Mouse (Mus musculus): ENCODE results near the gene Espn. TPM values are rescaled to one million over a fixed set of nuclear protein-coding genes. Genes with fewer than 3 reads are reported as not detected.

Gene Espn
- polyA plus RNA-seq, 1 experiment: 0.56 TPM

- 0 out of 2 replicates have a peak overlapping the region, but pooled peaks have one; percentile 11 for H3K27ac ChIP-seq (ENCODE audit: insufficient read depth, low read length)
- peak overlapping the region; percentile 93 for H3K4me3 ChIP-seq (ENCODE audit: insufficient read depth, low read length)
- TF ChIP-seq CTCF (IDR thresholded peaks at IDR 0.05; ENCODE audit: borderline replicate concordance, insufficient read depth, low read length): no peak
- no peak for TF ChIP-seq POLR2A (IDR thresholded peaks at IDR 0.05; ENCODE audit: low read depth, low read length)
- peaks cover 6% of the 10 kb centered on the region; the same call in 1 of the 2 replicates for H3K4me1 ChIP-seq (ENCODE audit: control insufficient read depth, insufficient read depth, low read length)
These were observed 26.9 kb upstream of the Espn start for GRCm38 (mm10) chr4:152178916-152179705.

GRCm38 (mm10) chr4:152178344-152178864, 26.2 kb upstream of the Espn start:
- no peak for TF ChIP-seq POLR2A (IDR thresholded peaks at IDR 0.05; ENCODE audit: low read depth, low read length)
- TF ChIP-seq CTCF (IDR thresholded peaks at IDR 0.05; ENCODE audit: borderline replicate concordance, insufficient read depth, low read length): no peak
- Histone ChIP-seq H3K4me3 (ENCODE audit: insufficient read depth, low read length) (peak overlapping the region; percentile 93), H3K4me1 (ENCODE audit: control insufficient read depth, insufficient read depth, low read length) (peaks cover 6% of the 10 kb centered on the region; the same call in 1 of the 2 replicates), H3K27ac (ENCODE audit: insufficient read depth, low read length) (0 out of 2 replicates have a peak overlapping the region, but pooled peaks have one; percentile 11)

- Histone ChIP-seq H3K4me1 (ENCODE audit: control insufficient read depth, insufficient read depth, low read length) (peaks cover 6% of the 10 kb centered on the region; the same call in 1 of the 2 replicates), H3K4me3 (ENCODE audit: insufficient read depth, low read length) (peak within 1 kb of the TSS; percentile 93), H3K27ac (ENCODE audit: insufficient read depth, low read length) (peak within 1 kb of the TSS; percentile 50)
- TF ChIP-seq CTCF (IDR thresholded peaks at IDR 0.05; ENCODE audit: borderline replicate concordance, insufficient read depth, low read length) (no peak), POLR2A (IDR thresholded peaks at IDR 0.05; ENCODE audit: low read depth, low read length) (peak; percentile 58)
These were observed 25.6 kb upstream of the Espn start, which contains the start of gene Acot7 for GRCm38 (mm10) chr4:152177537-152178343. Gene Acot7 (plus strand): TSS chr4:152178134.

GRCm38 (mm10) chr4:152177174-152177536, 25.0 kb upstream of the Espn start:
- TF ChIP-seq CTCF (IDR thresholded peaks at IDR 0.05; ENCODE audit: borderline replicate concordance, insufficient read depth, low read length): no peak
- TF ChIP-seq POLR2A (IDR thresholded peaks at IDR 0.05; ENCODE audit: low read depth, low read length): no peak
- no peak overlapping the region for H3K27ac ChIP-seq (ENCODE audit: insufficient read depth, low read length)

GRCm38 (mm10) chr4:152176638-152177037, 24.5 kb upstream of the Espn start:
- no peak overlapping the region for H3K4me3 ChIP-seq (ENCODE audit: insufficient read depth, low read length)

More at GRCm38 (mm10) chr4:152177174-152177536, 25.0 kb upstream of the Espn start:
- peak overlapping the region; percentile 47 for H3K4me3 ChIP-seq (ENCODE audit: insufficient read depth, low read length)
- peaks cover 6% of the 10 kb centered on the region; the same call in 1 of the 2 replicates for H3K4me1 ChIP-seq (ENCODE audit: control insufficient read depth, insufficient read depth, low read length)

GRCm38 (mm10) chr4:152173956-152174355, 21.8 kb upstream of the Espn start:
- H3K27ac ChIP-seq (ENCODE audit: insufficient read depth, low read length): no peak overlapping the region
- H3K4me3 ChIP-seq (ENCODE audit: insufficient read depth, low read length): no peak overlapping the region
- TF ChIP-seq CTCF (IDR thresholded peaks at IDR 0.05; ENCODE audit: borderline replicate concordance, insufficient read depth, low read length): no peak
- no peak for TF ChIP-seq POLR2A (IDR thresholded peaks at IDR 0.05; ENCODE audit: low read depth, low read length)
- H3K4me1 ChIP-seq (ENCODE audit: control insufficient read depth, insufficient read depth, low read length): no peaks in the 10 kb centered on the region; the same call in 1 of the 2 replicates

More at GRCm38 (mm10) chr4:152176638-152177037, 24.5 kb upstream of the Espn start:
- peaks cover 6% of the 10 kb centered on the region; the same call in 1 of the 2 replicates for H3K4me1 ChIP-seq (ENCODE audit: control insufficient read depth, insufficient read depth, low read length)
- TF ChIP-seq CTCF (IDR thresholded peaks at IDR 0.05; ENCODE audit: borderline replicate concordance, insufficient read depth, low read length) (no peak), POLR2A (IDR thresholded peaks at IDR 0.05; ENCODE audit: low read depth, low read length) (no peak)
- no peak overlapping the region for H3K27ac ChIP-seq (ENCODE audit: insufficient read depth, low read length)

GRCm38 (mm10) chr4:152173041-152173440, 20.9 kb upstream of the Espn start:
- Histone ChIP-seq H3K4me1 (ENCODE audit: control insufficient read depth, insufficient read depth, low read length) (no peaks in the 10 kb centered on the region; the same call in 1 of the 2 replicates), H3K4me3 (ENCODE audit: insufficient read depth, low read length) (no peak overlapping the region), H3K27ac (ENCODE audit: insufficient read depth, low read length) (no peak overlapping the region)
- TF ChIP-seq POLR2A (IDR thresholded peaks at IDR 0.05; ENCODE audit: low read depth, low read length): no peak
- peak; percentile 88 for TF ChIP-seq CTCF (IDR thresholded peaks at IDR 0.05; ENCODE audit: borderline replicate concordance, insufficient read depth, low read length)

GRCm38 (mm10) chr4:152171543-152171942, 19.4 kb upstream of the Espn start:
- H3K27ac ChIP-seq (ENCODE audit: insufficient read depth, low read length): no peak overlapping the region
- TF ChIP-seq CTCF (IDR thresholded peaks at IDR 0.05; ENCODE audit: borderline replicate concordance, insufficient read depth, low read length) (no peak), POLR2A (IDR thresholded peaks at IDR 0.05; ENCODE audit: low read depth, low read length) (no peak)
- no peak overlapping the region for H3K4me3 ChIP-seq (ENCODE audit: insufficient read depth, low read length)
- no peaks in the 10 kb centered on the region for H3K4me1 ChIP-seq (ENCODE audit: control insufficient read depth, insufficient read depth, low read length)

- TF ChIP-seq POLR2A (IDR thresholded peaks at IDR 0.05; ENCODE audit: low read depth, low read length) (no peak), CTCF (IDR thresholded peaks at IDR 0.05; ENCODE audit: borderline replicate concordance, insufficient read depth, low read length) (no peak)
- H3K4me1 ChIP-seq (ENCODE audit: control insufficient read depth, insufficient read depth, low read length): no peaks in the 10 kb centered on the region
- H3K4me3 ChIP-seq (ENCODE audit: insufficient read depth, low read length): no peak overlapping the region
- H3K27ac ChIP-seq (ENCODE audit: insufficient read depth, low read length): no peak overlapping the region
These were observed 18.1 kb upstream of the Espn start for GRCm38 (mm10) chr4:152170286-152170685.

Measured in embryonic fibroblast, embryonic 13.5 days (primary cell).